Mouse (Mus musculus) embryonic facial prominence, embryonic 13.5 days (tissue): ENCODE data around the gene Clcn6. TPM values are rescaled to one million over a fixed set of nuclear protein-coding genes. Genes with fewer than 3 reads are reported as not detected.

Experiments used
- ATAC-seq: fragments of 200-750 bp; cut with Nextera tagmentation; 2 replicates; pipeline ENCODE4 v1.8.0; 2017; ENCODE audit warnings: low read depth; ENCODE audit not compliant: insufficient number of reproducible peaks, insufficient read depth, low FRiP score, low TSS enrichment
- H3K27ac ChIP-seq: fragments of 300-500 bp; sonication (generic); 2 replicates; pipeline ENCODE4 v1.5.1; 2015; ENCODE audit warnings: moderate library complexity, mild to moderate bottlenecking, inconsistent platforms
- H3K27me3 ChIP-seq: fragments of 300-500 bp; sonication (generic); 2 replicates; pipeline ENCODE4 v1.6.1; 2015; ENCODE audit warnings: mild to moderate bottlenecking, inconsistent platforms
- H3K36me3 ChIP-seq: fragments of 300-500 bp; sonication (generic); 2 replicates; pipeline ENCODE4 v1.6.1; 2015; ENCODE audit warnings: mild to moderate bottlenecking, inconsistent platforms
- H3K4me1 ChIP-seq: fragments of 300-500 bp; sonication (generic); 2 replicates; pipeline ENCODE4 v1.6.1; 2015; ENCODE audit warnings: inconsistent platforms
- H3K4me2 ChIP-seq: fragments of 300-500 bp; sonication (generic); 2 replicates; pipeline ENCODE4 v1.6.1; 2015; ENCODE audit warnings: moderate library complexity, mild to moderate bottlenecking, inconsistent platforms
- H3K4me3 ChIP-seq: fragments of 300-500 bp; sonication (generic); 2 replicates; pipeline ENCODE4 v1.5.1; 2015; ENCODE audit warnings: mild to moderate bottlenecking, inconsistent platforms
- H3K9ac ChIP-seq: fragments of 300-500 bp; sonication (generic); 2 replicates; pipeline ENCODE4 v1.6.1; 2015; ENCODE audit warnings: mild to moderate bottlenecking, inconsistent platforms
- H3K9me3 ChIP-seq: fragments of 300-500 bp; sonication (generic); 2 replicates; pipeline ENCODE4 v1.6.1; 2016; ENCODE audit warnings: inconsistent platforms
- WGBS: fragments of 180-500 bp; shearing (Covaris S2); methylation state at CpG from one replicate; pipeline ENCODE4 v1.1.7; 2015; ENCODE audit warnings: mixed read lengths; 5-methylcytosine and 5-hydroxymethylcytosine counted together
- polyA plus RNA-seq: library from polyadenylated mRNA; unstranded; fragments of >200 nt; fragmentation: Nextera tagmentation; extraction: Ambion mirVana; gene quantifications from 2 replicates; pipeline ENCODE4 v1.2.1, GENCODE M21; 2015

The Clcn6 gene
- polyA plus RNA-seq, 1 experiment from 2014 or later, result 8.8 TPM

DNA sequence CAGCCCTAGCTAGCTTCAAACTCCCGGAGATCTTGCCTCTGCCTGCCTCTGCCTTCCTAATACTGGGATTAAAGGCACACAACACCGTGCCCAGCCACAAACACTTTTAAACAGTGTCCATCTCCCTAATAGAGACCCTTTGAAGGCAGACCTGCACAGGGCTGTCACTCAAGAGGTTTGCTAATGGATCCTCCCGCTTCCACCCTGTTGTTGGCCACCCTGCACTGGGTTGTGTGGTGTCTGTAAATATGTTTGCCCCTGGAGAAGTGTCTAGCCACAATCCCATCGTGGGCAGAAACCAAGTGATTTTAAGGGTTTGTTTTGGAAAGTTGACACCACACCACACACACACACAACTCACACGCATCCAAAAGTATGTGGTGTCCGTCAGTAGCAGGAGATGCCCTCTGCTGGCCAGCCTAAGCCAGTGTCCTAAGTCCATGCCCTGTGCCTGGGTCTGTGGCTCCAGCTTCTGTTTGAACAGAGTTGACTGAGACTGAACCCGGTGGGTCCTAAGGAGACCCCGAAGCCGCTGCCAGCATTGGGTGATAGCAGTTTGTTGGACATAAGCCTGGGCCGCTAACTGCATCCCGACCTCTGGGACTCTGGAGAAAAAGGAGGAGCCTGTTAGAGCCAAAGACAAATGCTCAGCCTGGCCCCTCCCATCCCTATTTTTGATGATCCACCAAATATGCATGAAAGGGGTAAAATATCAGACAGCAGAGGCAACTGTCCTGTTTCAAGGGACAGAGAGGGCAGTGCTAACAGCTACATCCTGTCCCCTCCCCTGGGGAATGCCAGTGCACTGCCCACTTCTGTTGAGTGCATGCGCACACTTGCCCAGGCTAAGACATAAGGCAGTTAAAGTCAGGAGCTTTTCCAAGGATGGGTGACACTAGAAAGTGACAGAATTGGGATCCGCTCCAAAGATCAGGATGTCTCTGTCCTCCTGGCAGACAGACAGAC is 21.8 kb upstream of the Clcn6 start:
- no peak overlapping the region for H3K9ac ChIP-seq
- no peak overlapping the region for H3K4me3 ChIP-seq
- H3K9me3 ChIP-seq, result no peaks in the 10 kb centered on the region
- WGBS, result 53% methylated on average over 13 of the region's 13 CpGs
- H3K4me1 ChIP-seq, result peaks cover 3% of the 10 kb centered on the region; the same call in 1 of the 2 replicates
- H3K27ac ChIP-seq, result no peak overlapping the region
- peaks cover 36% of the 10 kb centered on the region for H3K36me3 ChIP-seq
- H3K4me2 ChIP-seq, result no peak overlapping the region
- peak; percentile 32; the same call in 1 of the 2 replicates for ATAC-seq
- H3K27me3 ChIP-seq, result no peaks in the 10 kb centered on the region

DNA sequence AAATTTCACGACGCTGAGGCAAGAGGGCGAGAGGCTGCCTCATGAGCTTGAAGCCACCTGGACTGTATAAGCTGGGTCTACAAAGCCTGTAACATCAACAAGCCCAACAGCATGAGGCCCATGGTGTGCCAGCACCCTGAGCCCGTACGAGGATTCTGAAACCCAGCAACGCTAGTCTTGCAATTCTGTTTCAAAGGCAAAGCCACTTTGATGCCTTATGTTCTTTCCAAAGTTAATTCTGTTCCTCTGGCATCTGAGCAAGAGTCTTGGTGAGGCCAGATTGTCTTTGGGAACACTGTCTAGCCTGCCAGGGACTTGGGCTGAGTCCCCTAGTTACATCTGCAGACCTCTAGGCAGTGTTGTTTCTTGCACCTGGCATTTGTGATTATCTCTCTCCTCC is 20.4 kb upstream of the Clcn6 start:
- no peak overlapping the region for H3K27ac ChIP-seq
- H3K27me3 ChIP-seq, result no peaks in the 10 kb centered on the region
- WGBS, result 92% methylated on average over 6 of the region's 6 CpGs
- no peak overlapping the region for H3K9ac ChIP-seq
- no peaks in the 10 kb centered on the region for H3K9me3 ChIP-seq
- peaks cover 3% of the 10 kb centered on the region; the same call in 1 of the 2 replicates for H3K4me1 ChIP-seq
- H3K36me3 ChIP-seq, result peaks cover 50% of the 10 kb centered on the region
- no peak overlapping the region for H3K4me3 ChIP-seq
- no peak for ATAC-seq
- no peak overlapping the region for H3K4me2 ChIP-seq

DNA sequence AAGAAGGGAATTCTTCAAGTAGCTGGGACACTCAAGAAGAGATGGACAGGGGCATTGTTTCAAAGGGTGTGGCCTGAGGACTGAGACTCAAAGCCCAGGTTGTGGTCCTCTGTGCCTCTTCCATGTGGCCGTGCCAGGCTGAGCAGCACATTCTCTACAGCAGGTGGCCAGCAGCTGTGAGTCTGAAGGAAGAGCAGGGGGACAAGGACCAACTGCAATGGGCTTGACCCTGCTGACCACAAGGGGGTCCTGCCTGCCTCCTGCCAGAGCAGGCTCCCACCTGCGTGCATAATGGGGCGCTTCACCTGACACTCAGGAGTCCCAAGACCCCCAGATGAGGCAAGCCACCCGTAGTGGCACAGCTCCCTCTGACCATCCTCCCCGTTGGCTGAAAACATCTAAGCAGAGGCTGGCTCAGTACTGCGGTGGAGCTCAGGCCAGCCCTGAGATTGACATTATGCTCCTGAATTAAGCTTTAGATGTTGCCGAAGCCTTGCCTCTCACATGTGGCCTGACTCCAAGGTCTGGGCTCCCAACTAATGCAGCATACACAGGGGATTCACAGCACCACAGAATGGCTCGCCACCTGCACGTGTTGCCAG is 19.7 kb upstream of the Clcn6 start:
- WGBS, result 89% methylated on average over 9 of the region's 9 CpGs

GRCm38 (mm10) chr4:148057661-148058209 is 19.1 kb upstream of the Clcn6 start:
- H3K9me3 ChIP-seq, result no peaks in the 10 kb centered on the region
- H3K9ac ChIP-seq, result no peak overlapping the region
- no peak overlapping the region for H3K27ac ChIP-seq
- H3K4me3 ChIP-seq, result no peak overlapping the region
- WGBS, result 63% methylated on average over 5 of the region's 5 CpGs
- peaks cover 62% of the 10 kb centered on the region for H3K36me3 ChIP-seq
- no peak overlapping the region for H3K4me2 ChIP-seq
- H3K27me3 ChIP-seq, result no peaks in the 10 kb centered on the region
- peaks cover 3% of the 10 kb centered on the region; the same call in 1 of the 2 replicates for H3K4me1 ChIP-seq
- ATAC-seq, result no peak

More for the DNA sequence above, 19.7 kb upstream of the Clcn6 start:
- H3K9ac ChIP-seq, result no peak overlapping the region
- no peaks in the 10 kb centered on the region for H3K9me3 ChIP-seq
- no peak overlapping the region for H3K27ac ChIP-seq
- no peak overlapping the region for H3K4me2 ChIP-seq
- peaks cover 56% of the 10 kb centered on the region for H3K36me3 ChIP-seq
- H3K4me3 ChIP-seq, result no peak overlapping the region
- H3K4me1 ChIP-seq, result peaks cover 3% of the 10 kb centered on the region; the same call in 1 of the 2 replicates
- H3K27me3 ChIP-seq, result no peaks in the 10 kb centered on the region
- ATAC-seq, result no peak

DNA sequence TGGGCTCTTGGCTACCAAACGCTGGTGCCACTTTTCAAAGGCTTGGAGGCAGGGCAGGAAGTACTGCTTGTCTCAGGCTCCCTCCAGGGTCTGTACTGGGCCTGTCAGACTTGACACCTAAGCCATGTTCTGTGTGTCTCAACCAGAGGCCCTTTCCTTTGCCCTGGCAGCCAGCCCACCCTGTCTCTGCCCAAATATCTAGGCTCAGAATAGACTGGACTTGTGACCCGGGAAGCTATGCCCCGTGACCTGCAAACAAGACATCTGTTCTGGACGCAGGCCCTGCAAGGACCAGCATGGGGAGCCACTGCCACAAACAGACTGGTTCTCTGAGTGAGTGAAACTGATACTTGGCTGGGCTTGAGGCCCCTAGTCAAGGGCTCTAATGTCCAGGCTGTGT is 18.2 kb upstream of the Clcn6 start:
- Histone ChIP-seq H3K27ac (no peak overlapping the region), H3K4me3 (no peak overlapping the region), H3K9ac (no peak overlapping the region), H3K9me3 (no peaks in the 10 kb centered on the region), H3K4me1 (peaks cover 3% of the 10 kb centered on the region; the same call in 1 of the 2 replicates), H3K36me3 (peaks cover 72% of the 10 kb centered on the region), H3K27me3 (no peaks in the 10 kb centered on the region), H3K4me2 (no peak overlapping the region)
- no peak for ATAC-seq
- 82% methylated on average over 4 of the region's 4 CpGs for WGBS

DNA sequence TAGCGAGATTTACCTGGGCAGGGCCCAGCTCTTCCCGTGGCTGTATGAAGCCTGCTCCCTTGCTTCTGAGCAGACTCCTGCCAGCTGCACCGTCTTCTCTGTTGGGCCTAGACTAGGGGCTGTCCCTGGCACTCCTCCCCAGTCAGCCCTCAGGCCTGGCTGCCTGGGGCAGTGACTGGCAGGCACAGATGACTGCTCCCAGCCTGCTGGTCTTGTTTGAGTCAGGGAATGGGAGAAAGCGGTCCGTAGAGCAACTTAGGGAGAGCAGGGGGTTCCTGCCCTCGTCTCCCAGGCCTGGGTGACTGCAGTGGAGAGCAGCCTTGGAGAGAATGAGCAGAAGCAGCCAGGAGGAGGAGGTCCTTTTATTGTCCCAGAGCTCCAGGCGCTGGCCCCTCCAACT is 17.6 kb upstream of the Clcn6 start:
- Histone ChIP-seq H3K27me3 (no peaks in the 10 kb centered on the region), H3K9me3 (no peaks in the 10 kb centered on the region), H3K36me3 (peaks cover 77% of the 10 kb centered on the region), H3K4me2 (no peak overlapping the region), H3K4me1 (peaks cover 3% of the 10 kb centered on the region; the same call in 1 of the 2 replicates), H3K4me3 (no peak overlapping the region), H3K27ac (no peak overlapping the region), H3K9ac (no peak overlapping the region)
- no peak for ATAC-seq
- WGBS, result 85% methylated on average over 7 of the region's 7 CpGs

- H3K9ac ChIP-seq, result no peak overlapping the region
- no peak for ATAC-seq
- H3K4me1 ChIP-seq, result peaks cover 2% of the 10 kb centered on the region; the same call in 1 of the 2 replicates
- H3K9me3 ChIP-seq, result no peaks in the 10 kb centered on the region
- no peak overlapping the region for H3K27ac ChIP-seq
- 93% methylated on average over 21 of the region's 21 CpGs for whole genome bisulfite sequencing
- H3K36me3 ChIP-seq, result peaks cover 88% of the 10 kb centered on the region
- H3K27me3 ChIP-seq, result no peaks in the 10 kb centered on the region
- H3K4me2 ChIP-seq, result no peak overlapping the region
- H3K4me3 ChIP-seq, result no peak overlapping the region
These were observed 16.5 kb upstream of the Clcn6 start for GRCm38 (mm10) chr4:148054961-148055695.

DNA sequence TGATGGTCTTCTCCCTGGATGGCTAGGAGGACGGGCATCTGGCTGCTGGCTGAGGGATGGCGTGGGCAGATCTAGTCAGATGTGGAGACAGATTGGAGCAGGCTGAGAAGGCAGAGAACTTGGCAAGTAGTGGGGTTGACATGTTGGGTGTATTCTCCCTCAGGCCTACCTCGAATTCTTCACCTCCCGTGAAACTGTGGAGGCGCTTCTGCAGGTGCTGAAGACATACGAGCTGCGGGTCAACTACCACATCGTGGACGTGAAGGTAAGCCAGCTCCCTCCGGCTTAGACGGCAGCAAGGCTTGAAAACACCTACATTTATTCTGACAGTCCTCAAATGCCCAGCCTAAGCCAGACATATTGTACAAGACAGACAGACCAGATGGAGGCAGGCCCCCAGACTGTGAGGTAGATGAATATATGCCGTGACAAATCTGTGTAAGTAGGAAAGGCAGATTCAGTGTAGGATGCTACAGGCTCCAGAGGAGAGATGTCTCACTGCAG is 14.8 kb upstream of the Clcn6 start:
- WGBS, result 91% methylated on average over 12 of the region's 12 CpGs
- H3K4me3 ChIP-seq, result no peak overlapping the region
- H3K27me3 ChIP-seq, result no peaks in the 10 kb centered on the region
- H3K9me3 ChIP-seq, result no peaks in the 10 kb centered on the region
- no peak overlapping the region for H3K27ac ChIP-seq
- H3K4me2 ChIP-seq, result no peak overlapping the region
- no peaks in the 10 kb centered on the region for H3K4me1 ChIP-seq
- H3K36me3 ChIP-seq, result peaks cover 99% of the 10 kb centered on the region
- no peak for ATAC-seq
- H3K9ac ChIP-seq, result no peak overlapping the region

- Histone ChIP-seq H3K9me3 (no peaks in the 10 kb centered on the region), H3K36me3 (peaks cover 99% of the 10 kb centered on the region), H3K4me2 (no peak overlapping the region), H3K4me1 (no peaks in the 10 kb centered on the region), H3K9ac (no peak overlapping the region), H3K27ac (no peak overlapping the region), H3K27me3 (no peaks in the 10 kb centered on the region), H3K4me3 (no peak overlapping the region)
- WGBS, result 75% methylated on average over 2 of the region's 2 CpGs
- no peak for ATAC-seq
These were observed 14.4 kb upstream of the Clcn6 start for GRCm38 (mm10) chr4:148052976-148053375.

GRCm38 (mm10) chr4:148051886-148052285 is 13.3 kb upstream of the Clcn6 start:
- no peak for ATAC-seq
- Histone ChIP-seq H3K9ac (no peak overlapping the region), H3K27ac (no peak overlapping the region), H3K4me1 (no peaks in the 10 kb centered on the region), H3K27me3 (no peaks in the 10 kb centered on the region), H3K36me3 (peaks cover 96% of the 10 kb centered on the region), H3K9me3 (no peaks in the 10 kb centered on the region), H3K4me2 (no peak overlapping the region), H3K4me3 (no peak overlapping the region)
- WGBS, result 92% methylated on average over 11 of the region's 11 CpGs
